Mouse (Mus musculus) effector memory CD4-positive, alpha-beta T cell, adult 7 months (primary cell): ENCODE results near the gene Krtap29-1. TPM values are rescaled to one million over a fixed set of nuclear protein-coding genes. Genes with fewer than 3 reads are reported as not detected.

Experiments
- polyA plus RNA-seq: library from polyadenylated mRNA; unstranded; fragments of 100-300 nt; shearing (Covaris generic); gene quantifications from one replicate; pipeline ENCODE4 v1.2.1, GENCODE M21; 2017

Gene Krtap29-1
- polyA plus RNA-seq, result not detected

GRCm38 (mm10) chr11:99978953-99979352 lies at the start of gene Krtap29-1:
Krtap29-1 (minus strand) TSS chr11:99979053.

GRCm38 (mm10) chr11:100016112-100016511 lies 37.3 kb upstream of the Krtap29-1 start, which contains the start of gene Krt33a:
Krt33a (minus strand) TSS chr11:100016212.

GRCm38 (mm10) chr11:99993620-99994383 lies 14.9 kb upstream of the Krtap29-1 start, which contains the start of gene Krtap17-1:
Krtap17-1 (minus strand) TSS chr11:99993994.

GRCm38 (mm10) chr11:99986180-99986647 lies 7.4 kb upstream of the Krtap29-1 start, which contains the start of gene Krtap16-1:
Krtap16-1 (minus strand) TSS chr11:99986597.

GRCm38 (mm10) chr11:99948175-99948574 lies 30.7 kb downstream of the Krtap29-1 start, which contains the start of gene Krtap9-5:
Krtap9-5 (plus strand) TSS chr11:99948475.

GRCm38 (mm10) chr11:99935991-99936390 lies 42.9 kb downstream of the Krtap29-1 start, which contains the start of gene Krtap31-2:
Krtap31-2 (plus strand) TSS chr11:99936291.

Other genes with a start within 250 kb of the Krtap29-1 start
- not detected for gene Gm14180, start 244.8 kb downstream of the Krtap29-1 start, polyA plus RNA-seq
- gene Gm11595, start 206.1 kb downstream of the Krtap29-1 start, polyA plus RNA-seq, result not detected
- gene Krtap4-8, start 198.3 kb downstream of the Krtap29-1 start, polyA plus RNA-seq, result not detected
- not detected for gene Krtap4-9, start 193.9 kb downstream of the Krtap29-1 start, polyA plus RNA-seq
- not detected for gene Gm11596, start 185.6 kb downstream of the Krtap29-1 start, polyA plus RNA-seq
- not detected for gene Gm11569, start 180.1 kb downstream of the Krtap29-1 start, polyA plus RNA-seq
- gene Gm11554, start 174.6 kb downstream of the Krtap29-1 start, polyA plus RNA-seq, result not detected
- not detected for gene Krtap4-13, start 169.2 kb downstream of the Krtap29-1 start, polyA plus RNA-seq
- not detected for gene Gm11564, start 163.4 kb downstream of the Krtap29-1 start, polyA plus RNA-seq
- gene 2300003K06Rik, start 141.0 kb downstream of the Krtap29-1 start, polyA plus RNA-seq, result not detected
- not detected for gene Krtap4-16, start 127.4 kb downstream of the Krtap29-1 start, polyA plus RNA-seq
- gene Gm11568, start 121.1 kb downstream of the Krtap29-1 start, polyA plus RNA-seq, result not detected
- gene Gm11559, start 114.6 kb downstream of the Krtap29-1 start, polyA plus RNA-seq, result not detected
- gene Krtap9-1, start 105.7 kb downstream of the Krtap29-1 start, polyA plus RNA-seq, result not detected
- gene Gm11567, start 99.9 kb downstream of the Krtap29-1 start, polyA plus RNA-seq, result not detected
- gene Krtap31-1, start 71.1 kb downstream of the Krtap29-1 start, polyA plus RNA-seq, result not detected
- not detected for gene Gm11565, start 64.3 kb downstream of the Krtap29-1 start, polyA plus RNA-seq
- not detected for gene Krtap31-2, start 42.8 kb downstream of the Krtap29-1 start, polyA plus RNA-seq
- gene Krtap9-5, start 30.6 kb downstream of the Krtap29-1 start, polyA plus RNA-seq, result 0.60 TPM
- not detected for gene Krtap16-1, start 7.5 kb upstream of the Krtap29-1 start, polyA plus RNA-seq
- not detected for gene Krtap17-1, start 14.9 kb upstream of the Krtap29-1 start, polyA plus RNA-seq
- not detected for gene Krt33a, start 37.2 kb upstream of the Krtap29-1 start, polyA plus RNA-seq
- not detected for gene Krt33b, start 50.8 kb upstream of the Krtap29-1 start, polyA plus RNA-seq
- 0.32 TPM for gene Krt34, start 62.5 kb upstream of the Krtap29-1 start, polyA plus RNA-seq
- not detected for gene Krt31, start 71.5 kb upstream of the Krtap29-1 start, polyA plus RNA-seq
- not detected for gene Krt32, start 109.2 kb upstream of the Krtap29-1 start, polyA plus RNA-seq
- gene Krt35, start 117.2 kb upstream of the Krtap29-1 start, polyA plus RNA-seq, result not detected
- gene Krt36, start 126.6 kb upstream of the Krtap29-1 start, polyA plus RNA-seq, result not detected
- gene Krt13, start 142.5 kb upstream of the Krtap29-1 start, polyA plus RNA-seq, result not detected
- not detected for gene Krt15, start 156.9 kb upstream of the Krtap29-1 start, polyA plus RNA-seq
- gene Krt19, start 169.6 kb upstream of the Krtap29-1 start, polyA plus RNA-seq, result 0.74 TPM
- not detected for gene Krt9, start 214.2 kb upstream of the Krtap29-1 start, polyA plus RNA-seq
- not detected for gene Krt14, start 228.5 kb upstream of the Krtap29-1 start, polyA plus RNA-seq